Mouse (Mus musculus): Measurements from ENCODE around the gene Olfr99. TPM values are rescaled to one million over a fixed set of nuclear protein-coding genes. Genes with fewer than 3 reads are reported as not detected.

The Olfr99 gene
- not detected in 2 replicates for polyA plus RNA-seq (2015; fragmentation: Nextera tagmentation; extraction: Ambion mirVana)

DNA sequence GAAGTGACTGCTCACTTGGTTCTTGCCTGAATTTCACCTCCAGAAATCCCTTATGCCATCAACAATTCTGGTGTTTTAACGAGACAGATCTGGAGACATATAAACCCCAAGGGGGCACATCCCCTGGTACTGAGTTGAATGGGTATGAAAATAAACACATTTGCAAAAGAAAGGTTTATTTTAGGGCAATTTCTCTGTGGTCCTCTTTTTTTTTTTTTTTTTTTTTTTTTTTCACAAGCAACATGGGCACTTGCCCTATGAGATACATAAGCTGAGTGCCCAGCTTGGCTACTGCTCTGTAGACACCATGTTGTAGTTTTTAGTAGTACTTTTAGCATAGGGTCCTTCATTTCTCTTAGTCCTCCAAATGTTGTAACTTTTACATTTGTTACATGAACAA is at the start of gene Olfr99:
TSS of gene Olfr99 (minus strand) at position 101 of the 400 bp plus-strand sequence.
- Histone ChIP-seq H3K4me3 (ENCODE audit: low read depth, low read length) (no peak within 1 kb of the TSS), H3K27ac (ENCODE audit: low read length) (no peak within 1 kb of the TSS), H3K4me2 (ENCODE audit: low read depth, low read length) (no peak within 1 kb of the TSS), H3K9me3 (replicated peaks; ENCODE audit: control insufficient read depth, low read length) (no peaks in the 10 kb centered on the region), H3K9ac (ENCODE audit: low read depth, low read length) (no peak within 1 kb of the TSS), H3K4me1 (ENCODE audit: control insufficient read depth, low read depth, low read length) (no peaks in the 10 kb centered on the region), H3K27me3 (ENCODE audit: control insufficient read depth, insufficient read depth, low read depth, low read length) (no peaks in the 10 kb centered on the region), H3K36me3 (ENCODE audit: control insufficient read depth, insufficient read depth) (no peaks in the 10 kb centered on the region)
- ATAC-seq (ENCODE audit: low read depth) = no peak
- WGBS (ENCODE audit: insufficient replicate concordance) = 62% methylated on average over 1 of the region's 1 CpGs

DNA sequence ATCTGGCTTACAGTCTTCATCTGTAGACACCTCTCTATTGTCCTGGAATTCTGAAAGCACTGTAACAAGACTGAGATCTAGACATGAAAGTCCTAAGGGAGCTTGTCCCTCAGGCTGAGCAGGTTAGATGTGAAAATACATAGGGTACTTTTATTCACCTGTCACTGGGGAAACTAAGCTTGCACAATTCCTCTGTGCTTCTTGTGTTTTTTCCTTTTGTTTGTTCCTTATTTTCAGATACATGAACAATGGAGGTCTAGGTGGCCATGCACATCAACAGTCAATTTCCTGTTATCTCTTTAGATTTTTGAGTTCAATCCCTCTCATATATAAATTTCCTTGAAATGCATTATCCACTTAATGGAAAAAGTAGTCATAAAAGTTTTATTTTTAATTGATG is 33.7 kb upstream of the Olfr99 start, which contains the start of gene Olfr102:
TSS of gene Olfr102 (minus strand) at position 101 of the 400 bp plus-strand sequence.
- Histone ChIP-seq H3K9ac (ENCODE audit: low read depth, low read length) (no peak within 1 kb of the TSS), H3K27me3 (ENCODE audit: control insufficient read depth, insufficient read depth, low read depth, low read length) (no peaks in the 10 kb centered on the region), H3K4me2 (ENCODE audit: low read depth, low read length) (no peak within 1 kb of the TSS), H3K9me3 (replicated peaks; ENCODE audit: control insufficient read depth, low read length) (no peaks in the 10 kb centered on the region; the same call in 1 of the 2 replicates), H3K27ac (ENCODE audit: low read length) (no peak within 1 kb of the TSS), H3K4me1 (ENCODE audit: control insufficient read depth, low read depth, low read length) (no peaks in the 10 kb centered on the region), H3K36me3 (ENCODE audit: control insufficient read depth, insufficient read depth) (no peaks in the 10 kb centered on the region), H3K4me3 (ENCODE audit: low read depth, low read length) (no peak within 1 kb of the TSS)
- ATAC-seq (ENCODE audit: low read depth) = no peak

DNA sequence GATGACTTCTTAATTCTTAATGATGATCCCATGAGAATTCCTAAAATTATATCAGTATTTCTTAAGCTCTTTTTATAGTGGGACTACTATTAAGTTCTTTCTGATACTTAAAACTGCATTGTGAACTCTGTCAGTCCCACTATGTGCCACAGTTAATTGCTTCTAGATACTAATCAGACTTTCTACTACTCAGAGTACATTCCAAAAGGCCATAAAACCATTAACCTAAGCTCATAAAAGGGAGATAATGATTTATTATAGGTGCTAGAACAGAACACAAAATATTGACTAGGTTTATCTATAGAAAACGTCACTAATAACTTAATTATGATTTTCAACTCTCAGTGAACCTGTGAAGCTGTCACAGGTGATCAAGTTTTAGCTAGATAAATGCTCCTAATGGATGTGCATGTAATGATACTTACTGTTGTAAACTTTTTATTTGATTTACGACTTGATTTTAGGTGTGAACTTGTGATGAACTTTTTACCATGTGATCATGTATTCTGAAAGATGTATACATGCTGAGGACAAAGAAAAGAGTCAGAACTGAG is 27.0 kb upstream of the Olfr99 start:
- no peak overlapping the region for H3K4me3 ChIP-seq (ENCODE audit: low read depth, low read length)
- no peaks in the 10 kb centered on the region for H3K4me1 ChIP-seq (ENCODE audit: control insufficient read depth, low read depth, low read length)
- no peaks in the 10 kb centered on the region for H3K27me3 ChIP-seq (ENCODE audit: control insufficient read depth, insufficient read depth, low read depth, low read length)
- no peak for ATAC-seq (ENCODE audit: low read depth)
- H3K4me2 ChIP-seq (ENCODE audit: low read depth, low read length) = no peak overlapping the region
- no peaks in the 10 kb centered on the region for H3K36me3 ChIP-seq (ENCODE audit: control insufficient read depth, insufficient read depth)
- H3K9ac ChIP-seq (ENCODE audit: low read depth, low read length) = no peak overlapping the region
- H3K27ac ChIP-seq (ENCODE audit: low read length) = no peak overlapping the region
- 30% methylated on average over 2 of the region's 2 CpGs for WGBS (ENCODE audit: insufficient replicate concordance)
- H3K9me3 ChIP-seq (replicated peaks; ENCODE audit: control insufficient read depth, low read length) = no peaks in the 10 kb centered on the region

DNA sequence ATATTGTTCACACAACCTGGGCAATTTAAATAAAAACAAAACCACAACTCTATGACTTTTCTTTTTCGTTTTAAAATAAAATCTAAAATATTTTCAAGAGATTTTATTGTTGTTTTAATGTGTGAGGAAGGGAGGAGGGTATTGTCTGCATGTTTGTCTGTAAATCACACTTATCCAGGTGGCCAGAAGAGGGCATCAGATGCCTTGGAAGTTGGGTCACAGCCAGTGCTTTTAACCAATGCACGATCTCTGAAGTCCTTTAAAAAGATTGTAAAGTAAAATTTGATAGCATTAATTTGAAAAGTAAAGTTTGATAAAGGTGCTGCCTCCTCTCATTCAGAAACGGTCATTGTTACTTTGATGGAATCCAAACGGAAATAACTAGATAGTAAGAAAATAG is 25.2 kb upstream of the Olfr99 start:
- WGBS (ENCODE audit: insufficient replicate concordance) = 31% methylated on average over 4 of the region's 4 CpGs
- no peaks in the 10 kb centered on the region for H3K36me3 ChIP-seq (ENCODE audit: control insufficient read depth, insufficient read depth)
- H3K9ac ChIP-seq (ENCODE audit: low read depth, low read length) = no peak overlapping the region
- H3K4me1 ChIP-seq (ENCODE audit: control insufficient read depth, low read depth, low read length) = no peaks in the 10 kb centered on the region
- no peak overlapping the region for H3K4me3 ChIP-seq (ENCODE audit: low read depth, low read length)
- no peaks in the 10 kb centered on the region for H3K9me3 ChIP-seq (replicated peaks; ENCODE audit: control insufficient read depth, low read length)
- no peaks in the 10 kb centered on the region for H3K27me3 ChIP-seq (ENCODE audit: control insufficient read depth, insufficient read depth, low read depth, low read length)
- no peak overlapping the region for H3K27ac ChIP-seq (ENCODE audit: low read length)
- no peak for ATAC-seq (ENCODE audit: low read depth)
- no peak overlapping the region for H3K4me2 ChIP-seq (ENCODE audit: low read depth, low read length)

DNA sequence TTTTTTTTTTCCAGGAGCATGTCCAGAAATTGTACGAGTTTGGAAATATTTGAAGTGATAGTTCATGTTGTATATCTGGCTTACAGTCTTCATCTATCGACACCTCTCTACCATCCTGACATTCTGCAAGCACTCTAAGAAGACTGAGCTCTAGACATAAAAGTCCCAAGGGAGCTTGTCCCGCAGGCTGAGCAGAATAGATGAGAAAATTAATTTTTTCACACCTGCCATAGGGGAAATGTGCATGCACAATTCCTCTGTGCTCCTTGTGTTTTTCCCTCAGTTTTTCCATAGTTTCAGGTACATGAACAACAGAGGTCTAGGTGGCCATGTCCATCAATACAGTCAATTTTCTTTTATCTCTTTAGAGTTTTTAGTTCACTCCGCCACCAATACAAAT is 21.0 kb upstream of the Olfr99 start, which contains the start of gene Olfr101:
TSS of gene Olfr101 (minus strand) at position 101 of the 400 bp plus-strand sequence.
- no peak for ATAC-seq (ENCODE audit: low read depth)

DNA sequence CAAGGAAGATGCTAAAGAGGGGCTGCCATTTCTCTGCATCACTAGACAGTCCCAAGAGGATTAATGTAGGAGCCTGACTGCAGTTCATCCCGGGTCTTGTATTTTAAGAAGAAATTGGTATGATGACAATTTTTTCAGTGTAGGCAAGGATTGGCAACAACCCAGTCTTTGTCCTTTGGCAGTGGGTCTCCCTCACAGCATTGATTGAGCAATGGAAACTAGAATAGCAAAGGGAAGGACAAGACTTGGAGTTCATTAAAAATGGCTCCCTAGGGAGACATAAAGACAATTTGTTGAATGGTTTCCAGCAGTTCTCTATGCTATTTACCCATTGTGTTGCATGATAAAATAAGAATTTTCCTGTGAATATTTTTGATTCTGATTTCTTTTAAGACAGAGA is 2.9 kb downstream of the Olfr99 start:
- no peak for ATAC-seq (ENCODE audit: low read depth)
- H3K9me3 ChIP-seq (replicated peaks; ENCODE audit: control insufficient read depth, low read length) = no peaks in the 10 kb centered on the region
- H3K27ac ChIP-seq (ENCODE audit: low read length) = no peak overlapping the region
- H3K4me1 ChIP-seq (ENCODE audit: control insufficient read depth, low read depth, low read length) = no peaks in the 10 kb centered on the region
- no peak overlapping the region for H3K4me2 ChIP-seq (ENCODE audit: low read depth, low read length)
- WGBS (ENCODE audit: insufficient replicate concordance) = 56% methylated on average over 1 of the region's 1 CpGs
- H3K36me3 ChIP-seq (ENCODE audit: control insufficient read depth, insufficient read depth) = no peaks in the 10 kb centered on the region
- H3K27me3 ChIP-seq (ENCODE audit: control insufficient read depth, insufficient read depth, low read depth, low read length) = no peaks in the 10 kb centered on the region
- H3K4me3 ChIP-seq (ENCODE audit: low read depth, low read length) = no peak overlapping the region
- no peak overlapping the region for H3K9ac ChIP-seq (ENCODE audit: low read depth, low read length)

More for the DNA sequence above, 21.0 kb upstream of the Olfr99 start, which contains the start of gene Olfr101:
- no peak within 1 kb of the TSS for H3K4me2 ChIP-seq (ENCODE audit: low read depth, low read length)
- WGBS (ENCODE audit: insufficient replicate concordance) = 52% methylated on average over 4 of the region's 4 CpGs
- no peak within 1 kb of the TSS for H3K27ac ChIP-seq (ENCODE audit: low read length)
- H3K27me3 ChIP-seq (ENCODE audit: control insufficient read depth, insufficient read depth, low read depth, low read length) = no peaks in the 10 kb centered on the region
- H3K4me1 ChIP-seq (ENCODE audit: control insufficient read depth, low read depth, low read length) = no peaks in the 10 kb centered on the region
- H3K9ac ChIP-seq (ENCODE audit: low read depth, low read length) = no peak within 1 kb of the TSS
- no peaks in the 10 kb centered on the region for H3K9me3 ChIP-seq (replicated peaks; ENCODE audit: control insufficient read depth, low read length)
- no peak within 1 kb of the TSS for H3K4me3 ChIP-seq (ENCODE audit: low read depth, low read length)
- no peaks in the 10 kb centered on the region for H3K36me3 ChIP-seq (ENCODE audit: control insufficient read depth, insufficient read depth)

DNA sequence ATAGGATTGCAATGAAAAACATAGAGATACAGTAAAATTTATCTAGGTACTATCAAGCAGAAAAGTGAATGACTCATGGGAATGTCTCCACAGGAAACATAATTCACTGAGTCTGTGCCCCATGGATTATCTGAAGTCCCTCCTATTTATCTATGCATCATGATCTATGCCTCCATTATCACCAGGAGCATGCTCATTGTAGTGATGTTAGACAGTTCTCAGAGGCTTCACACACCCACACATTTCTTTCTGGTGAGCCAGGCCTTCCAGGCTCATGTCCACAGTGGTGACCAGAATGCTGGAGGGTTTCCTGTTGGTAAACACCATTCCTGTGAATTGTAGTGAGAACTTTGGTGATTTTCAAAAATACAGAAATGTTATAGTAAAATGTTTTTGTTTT is 6.7 kb downstream of the Olfr99 start:
- Histone ChIP-seq H3K9me3 (replicated peaks; ENCODE audit: control insufficient read depth, low read length) (no peaks in the 10 kb centered on the region), H3K9ac (ENCODE audit: low read depth, low read length) (no peak overlapping the region), H3K4me2 (ENCODE audit: low read depth, low read length) (no peak overlapping the region), H3K27ac (ENCODE audit: low read length) (no peak overlapping the region), H3K36me3 (ENCODE audit: control insufficient read depth, insufficient read depth) (no peaks in the 10 kb centered on the region), H3K4me3 (ENCODE audit: low read depth, low read length) (no peak overlapping the region), H3K27me3 (ENCODE audit: control insufficient read depth, insufficient read depth, low read depth, low read length) (no peaks in the 10 kb centered on the region), H3K4me1 (ENCODE audit: control insufficient read depth, low read depth, low read length) (no peaks in the 10 kb centered on the region)
- no peak for ATAC-seq (ENCODE audit: low read depth)

DNA sequence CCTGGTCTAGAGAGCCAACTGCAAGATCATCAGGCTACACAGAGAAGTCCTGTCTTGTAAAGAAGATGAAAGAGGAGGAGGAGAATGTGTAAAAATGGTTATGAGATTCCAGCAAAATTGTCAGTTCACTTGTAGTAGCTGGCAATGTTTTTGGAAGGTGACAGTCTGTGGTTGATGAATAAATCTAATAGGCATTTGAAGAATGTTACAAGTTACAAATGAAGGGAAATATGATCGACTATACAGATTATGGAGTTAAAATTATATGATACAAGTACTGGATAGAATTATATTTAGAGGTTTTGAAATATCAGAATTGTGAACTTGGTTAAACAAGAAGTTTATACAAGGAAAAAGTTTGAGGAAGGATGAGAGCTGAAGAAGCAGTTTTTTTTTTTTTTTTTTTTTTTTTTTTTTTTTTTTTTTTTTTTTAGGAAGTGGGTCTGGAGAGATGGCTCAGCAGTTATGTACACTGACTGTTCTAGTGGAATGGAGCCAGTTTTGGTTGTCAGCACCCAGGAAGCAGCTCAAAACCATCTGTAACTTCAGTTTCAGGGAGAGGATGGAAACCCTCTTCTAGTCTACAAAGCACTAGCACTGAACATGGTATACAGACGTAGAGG is 7.5 kb downstream of the Olfr99 start:
- H3K4me3 ChIP-seq (ENCODE audit: low read depth, low read length) = no peak overlapping the region
- ATAC-seq (ENCODE audit: low read depth) = no peak

DNA sequence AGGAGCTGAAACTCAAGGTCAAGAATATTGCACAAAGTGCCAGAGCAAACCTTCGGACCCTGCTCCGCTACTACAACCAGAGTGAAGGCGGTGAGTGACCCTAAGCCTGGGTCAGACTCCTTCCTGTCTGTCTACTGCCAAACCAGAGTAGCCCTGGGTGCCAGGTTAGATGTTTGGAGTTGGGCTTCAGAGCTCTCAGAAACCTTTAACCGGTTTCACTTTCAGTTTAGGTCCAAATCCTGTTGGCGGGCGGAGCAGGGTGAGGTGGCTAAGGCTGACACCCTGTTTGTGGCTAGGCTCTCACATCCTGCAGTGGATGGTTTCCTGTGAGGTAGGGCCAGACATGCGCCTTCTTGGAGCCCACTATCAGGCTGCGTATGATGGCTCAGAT is 12.6 kb downstream of the Olfr99 start:
- Histone ChIP-seq H3K27ac (ENCODE audit: low read length) (no peak overlapping the region), H3K9ac (ENCODE audit: low read depth, low read length) (peak overlapping the region; percentile 41)
- peak; percentile 54 for ATAC-seq (ENCODE audit: low read depth)

More for the DNA sequence above, 7.5 kb downstream of the Olfr99 start:
- 48% methylated on average over 2 of the region's 2 CpGs for WGBS (ENCODE audit: insufficient replicate concordance)
- Histone ChIP-seq H3K9ac (ENCODE audit: low read depth, low read length) (no peak overlapping the region), H3K27me3 (ENCODE audit: control insufficient read depth, insufficient read depth, low read depth, low read length) (no peaks in the 10 kb centered on the region), H3K4me1 (ENCODE audit: control insufficient read depth, low read depth, low read length) (no peaks in the 10 kb centered on the region; the same call in 1 of the 2 replicates), H3K27ac (ENCODE audit: low read length) (no peak overlapping the region), H3K36me3 (ENCODE audit: control insufficient read depth, insufficient read depth) (no peaks in the 10 kb centered on the region), H3K9me3 (replicated peaks; ENCODE audit: control insufficient read depth, low read length) (no peaks in the 10 kb centered on the region), H3K4me2 (ENCODE audit: low read depth, low read length) (no peak overlapping the region)

More for the DNA sequence above, 12.6 kb downstream of the Olfr99 start:
- H3K9me3 ChIP-seq (replicated peaks; ENCODE audit: control insufficient read depth, low read length) = no peaks in the 10 kb centered on the region
- H3K4me1 ChIP-seq (ENCODE audit: control insufficient read depth, low read depth, low read length) = no peaks in the 10 kb centered on the region; the same call in 1 of the 2 replicates
- no peaks in the 10 kb centered on the region for H3K27me3 ChIP-seq (ENCODE audit: control insufficient read depth, insufficient read depth, low read depth, low read length)
- H3K4me2 ChIP-seq (ENCODE audit: low read depth, low read length) = peak overlapping the region; percentile 78
- 14% methylated on average over 8 of the region's 8 CpGs for WGBS (ENCODE audit: insufficient replicate concordance)
- no peaks in the 10 kb centered on the region for H3K36me3 ChIP-seq (ENCODE audit: control insufficient read depth, insufficient read depth)
- peak overlapping the region; percentile 67 for H3K4me3 ChIP-seq (ENCODE audit: low read depth, low read length)

Measured in liver, embryonic 16.5 days (tissue).